Mouse (Mus musculus): ENCODE results near the gene Tmc7. TPM values are rescaled to one million over a fixed set of nuclear protein-coding genes. Genes with fewer than 3 reads are reported as not detected.
A peak's percentile ranks its signal among the peaks of the same experiment; 100 is the strongest.

Tmc7 gene
- polyA plus RNA-seq, 1 experiment = not detected

GRCm38 (mm10) chr7:118611185-118611749 is 26.7 kb upstream of the Tmc7 start:
- Histone ChIP-seq H3K4me1 (no peaks in the 10 kb centered on the region), H3K4me3 (replicated peaks) (no peak overlapping the region)
- no peak for TF ChIP-seq GATA1 (IDR thresholded peaks at IDR 0.05; ENCODE audit: borderline replicate concordance, low read length)
- TF ChIP-seq FLI1 (IDR thresholded peaks at IDR 0.05; ENCODE audit: low read length) = no peak

GRCm38 (mm10) chr7:118610721-118611120 is 26.2 kb upstream of the Tmc7 start:
- TF ChIP-seq FLI1 (IDR thresholded peaks at IDR 0.05; ENCODE audit: low read length) (no peak), GATA1 (IDR thresholded peaks at IDR 0.05; ENCODE audit: borderline replicate concordance, low read length) (no peak)
- H3K36me3 ChIP-seq (replicated peaks; ENCODE audit: low read length) = no peaks in the 10 kb centered on the region
- no peaks in the 10 kb centered on the region for H3K27me3 ChIP-seq (replicated peaks)
- H3K4me3 ChIP-seq (replicated peaks) = no peak overlapping the region
- H3K9me3 ChIP-seq = peaks cover 5% of the 10 kb centered on the region
- no peaks in the 10 kb centered on the region for H3K4me1 ChIP-seq

More at GRCm38 (mm10) chr7:118611185-118611749, 26.7 kb upstream of the Tmc7 start:
- Histone ChIP-seq H3K9me3 (peaks cover 5% of the 10 kb centered on the region), H3K36me3 (replicated peaks; ENCODE audit: low read length) (no peaks in the 10 kb centered on the region), H3K27me3 (replicated peaks) (no peaks in the 10 kb centered on the region)

DNA sequence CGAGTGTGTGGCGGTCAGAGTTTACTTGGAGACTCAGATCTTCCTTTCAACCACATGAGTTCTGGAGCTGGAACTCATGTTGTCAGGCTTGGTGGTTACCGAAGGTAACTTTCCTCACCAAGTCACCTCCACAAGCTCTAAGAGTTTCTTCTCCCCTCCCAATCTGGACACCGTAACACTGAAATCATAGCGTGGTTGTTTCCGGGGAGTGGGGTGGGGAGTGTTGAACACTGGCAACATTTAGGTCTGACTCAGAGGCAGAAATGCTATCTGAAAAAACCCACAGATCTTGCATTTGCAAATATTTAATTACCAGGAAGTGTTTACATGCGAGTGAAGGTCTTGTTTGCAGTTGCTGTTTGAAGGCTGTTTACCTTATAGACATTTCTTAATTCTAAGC is 25.3 kb upstream of the Tmc7 start:
- H3K36me3 ChIP-seq (replicated peaks; ENCODE audit: low read length) = no peaks in the 10 kb centered on the region
- TF ChIP-seq FLI1 (IDR thresholded peaks at IDR 0.05; ENCODE audit: low read length) (no peak), GATA1 (IDR thresholded peaks at IDR 0.05; ENCODE audit: borderline replicate concordance, low read length) (no peak)

GRCm38 (mm10) chr7:118604842-118605241 is 20.3 kb upstream of the Tmc7 start:
- no peaks in the 10 kb centered on the region for H3K36me3 ChIP-seq (replicated peaks; ENCODE audit: low read length)
- H3K4me3 ChIP-seq (replicated peaks) = no peak overlapping the region
- TF ChIP-seq FLI1 (IDR thresholded peaks at IDR 0.05; ENCODE audit: low read length) (no peak), GATA1 (IDR thresholded peaks at IDR 0.05; ENCODE audit: borderline replicate concordance, low read length) (no peak)
- H3K27me3 ChIP-seq (replicated peaks) = peaks cover 12% of the 10 kb centered on the region
- H3K9me3 ChIP-seq = peaks cover 5% of the 10 kb centered on the region
- no peaks in the 10 kb centered on the region for H3K4me1 ChIP-seq

More for the DNA sequence above, 25.3 kb upstream of the Tmc7 start:
- Histone ChIP-seq H3K4me1 (no peaks in the 10 kb centered on the region), H3K27me3 (replicated peaks) (peaks cover under 1% of the 10 kb centered on the region), H3K9me3 (peaks cover 5% of the 10 kb centered on the region), H3K4me3 (replicated peaks) (no peak overlapping the region)

- Histone ChIP-seq H3K9me3 (no peaks in the 10 kb centered on the region), H3K4me1 (peaks cover 15% of the 10 kb centered on the region), H3K4me3 (replicated peaks) (no peak overlapping the region), H3K27me3 (replicated peaks) (peaks cover 52% of the 10 kb centered on the region), H3K36me3 (replicated peaks; ENCODE audit: low read length) (no peaks in the 10 kb centered on the region)
- TF ChIP-seq GATA1 (IDR thresholded peaks at IDR 0.05; ENCODE audit: borderline replicate concordance, low read length) = no peak
These were observed 15.6 kb upstream of the Tmc7 start for GRCm38 (mm10) chr7:118599954-118600631.

- no peak for TF ChIP-seq FLI1 (IDR thresholded peaks at IDR 0.05; ENCODE audit: low read length)
- no peak for TF ChIP-seq GATA1 (IDR thresholded peaks at IDR 0.05; ENCODE audit: borderline replicate concordance, low read length)
- Histone ChIP-seq H3K27me3 (replicated peaks) (peaks cover 73% of the 10 kb centered on the region), H3K4me3 (replicated peaks) (peak within 1 kb of the TSS; percentile 46), H3K4me1 (peaks cover 26% of the 10 kb centered on the region), H3K9me3 (no peaks in the 10 kb centered on the region), H3K36me3 (replicated peaks; ENCODE audit: low read length) (no peaks in the 10 kb centered on the region)
These were observed 12.7 kb upstream of the Tmc7 start, which contains the start of gene Tmc5 for GRCm38 (mm10) chr7:118597201-118597600. Gene Tmc5 (plus strand): TSS chr7:118597297.

- Histone ChIP-seq H3K36me3 (replicated peaks; ENCODE audit: low read length) (no peaks in the 10 kb centered on the region), H3K4me1 (peaks cover 26% of the 10 kb centered on the region), H3K27me3 (replicated peaks) (peaks cover 76% of the 10 kb centered on the region), H3K9me3 (no peaks in the 10 kb centered on the region), H3K4me3 (replicated peaks) (no peak overlapping the region)
- TF ChIP-seq GATA1 (IDR thresholded peaks at IDR 0.05; ENCODE audit: borderline replicate concordance, low read length) (no peak), FLI1 (IDR thresholded peaks at IDR 0.05; ENCODE audit: low read length) (no peak)
These were observed 11.7 kb upstream of the Tmc7 start for GRCm38 (mm10) chr7:118596271-118596670.

DNA sequence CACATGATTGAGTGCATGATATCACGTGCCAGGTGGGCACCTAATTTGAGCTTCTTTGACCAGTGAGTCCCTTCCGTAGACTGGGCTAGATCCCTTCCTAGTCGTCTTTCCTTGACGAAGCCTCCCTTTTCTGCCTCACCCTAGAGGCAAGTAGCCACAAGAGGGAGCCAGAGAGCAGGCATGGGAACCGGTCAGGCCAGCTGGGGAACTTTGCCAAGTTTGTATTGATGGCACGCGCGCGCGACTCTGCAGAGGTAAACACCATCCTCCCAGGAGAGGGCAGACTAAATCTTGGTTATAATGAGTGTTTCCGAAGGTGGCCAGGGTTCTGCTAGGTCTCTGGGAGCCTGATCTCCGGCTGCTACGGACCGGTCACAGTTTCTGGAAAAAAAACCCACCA is 10.7 kb upstream of the Tmc7 start:
- H3K4me1 ChIP-seq = peaks cover 26% of the 10 kb centered on the region
- TF ChIP-seq GATA1 (IDR thresholded peaks at IDR 0.05; ENCODE audit: borderline replicate concordance, low read length) (no peak), FLI1 (IDR thresholded peaks at IDR 0.05; ENCODE audit: low read length) (no peak)
- peaks cover 79% of the 10 kb centered on the region for H3K27me3 ChIP-seq (replicated peaks)
- peak overlapping the region; percentile 83 for H3K4me3 ChIP-seq (replicated peaks)
- peaks cover 9% of the 10 kb centered on the region for H3K9me3 ChIP-seq
- H3K36me3 ChIP-seq (replicated peaks; ENCODE audit: low read length) = no peaks in the 10 kb centered on the region

- Histone ChIP-seq H3K36me3 (replicated peaks; ENCODE audit: low read length) (no peaks in the 10 kb centered on the region), H3K27me3 (replicated peaks) (peaks cover 73% of the 10 kb centered on the region), H3K4me3 (replicated peaks) (peak overlapping the region; percentile 83), H3K4me1 (peaks cover 26% of the 10 kb centered on the region), H3K9me3 (peaks cover 9% of the 10 kb centered on the region)
- TF ChIP-seq FLI1 (IDR thresholded peaks at IDR 0.05; ENCODE audit: low read length) (no peak), GATA1 (IDR thresholded peaks at IDR 0.05; ENCODE audit: borderline replicate concordance, low read length) (no peak)
These were observed 10.1 kb upstream of the Tmc7 start for GRCm38 (mm10) chr7:118594611-118595010.

All from megakaryocyte, embryonic 14.5 days (primary cell).